Mouse (Mus musculus): ENCODE measurements around the gene Tmem205. TPM values are rescaled to one million over a fixed set of nuclear protein-coding genes. Genes with fewer than 3 reads are reported as not detected.

Tmem205 gene
- polyA plus RNA-seq, 1 experiment from 2014 or later = 52.6 TPM

DNA sequence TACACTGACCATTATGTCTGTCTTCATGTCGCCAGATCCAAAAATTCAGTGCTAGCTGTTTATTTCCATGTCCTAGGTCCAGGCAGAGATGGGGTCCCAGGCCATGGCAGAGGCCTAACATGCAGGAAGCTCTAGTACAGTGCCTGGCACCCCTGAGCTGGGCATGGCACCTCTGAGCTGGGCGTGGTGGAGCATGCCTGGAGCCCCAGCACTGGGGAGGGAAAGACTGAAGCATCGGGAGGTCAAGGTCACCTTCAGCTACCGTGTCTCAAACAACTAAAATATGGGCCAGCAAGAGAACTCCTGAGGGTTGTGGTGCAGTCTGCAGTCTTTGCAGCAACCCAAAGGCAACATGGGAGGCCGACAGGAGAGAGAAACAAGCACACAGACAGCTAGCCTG, 31.0 kb upstream of the Tmem205 start:
- peaks cover 43% of the 10 kb centered on the region for H3K4me1 ChIP-seq
- 76% methylated on average over 5 of the region's 5 CpGs for WGBS
- no peak for ATAC-seq (ENCODE audit: borderline replicate concordance, extremely low read depth, low FRiP score, low TSS enrichment)
- H3K9ac ChIP-seq = no peak overlapping the region
- H3K27me3 ChIP-seq = peaks cover 35% of the 10 kb centered on the region
- H3K4me2 ChIP-seq = no peak overlapping the region
- no peaks in the 10 kb centered on the region for H3K9me3 ChIP-seq
- no peak overlapping the region for H3K4me3 ChIP-seq
- no peaks in the 10 kb centered on the region for H3K36me3 ChIP-seq
- no peak overlapping the region for H3K27ac ChIP-seq

DNA sequence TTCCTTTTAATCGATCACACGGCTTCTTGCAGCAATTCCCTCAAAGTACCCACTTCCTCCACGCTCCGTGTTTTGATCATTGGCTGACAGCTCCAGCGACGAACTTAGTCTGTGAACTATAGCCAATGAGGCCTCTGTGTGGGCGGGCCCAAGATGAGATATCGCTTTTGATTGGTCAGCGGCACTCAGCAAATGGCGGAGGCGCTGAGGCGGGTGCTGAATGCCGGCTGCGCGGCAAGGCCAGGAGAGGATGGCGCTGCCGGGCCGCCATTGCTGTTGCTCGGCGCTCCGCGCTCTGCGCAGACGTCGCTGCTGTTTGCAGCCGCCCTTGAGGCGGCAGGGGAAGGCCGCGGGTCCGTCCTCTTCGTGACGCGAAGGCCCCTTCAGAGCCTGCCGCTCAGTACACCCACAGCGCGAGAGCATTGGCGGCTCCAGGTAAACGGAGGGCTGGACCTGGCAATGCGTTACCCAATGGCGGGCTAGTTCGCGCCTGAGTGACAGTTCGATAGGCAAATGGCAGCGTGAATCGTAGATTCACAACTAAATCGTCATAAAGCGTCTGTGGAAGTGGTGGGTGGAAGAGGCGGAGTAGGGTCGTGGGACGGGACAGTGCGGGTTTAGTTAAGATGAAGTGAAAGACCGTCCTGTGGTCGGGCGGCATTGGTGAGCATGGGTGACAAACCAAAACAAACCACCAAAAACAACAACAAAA, 28.4 kb upstream of the Tmem205 start, which contains the start of gene Swsap1:
TSS of gene Swsap1 (plus strand) at position 186 of the 712 bp plus-strand sequence.
- Histone ChIP-seq H3K4me2 (peak within 1 kb of the TSS; percentile 76), H3K36me3 (no peaks in the 10 kb centered on the region), H3K27me3 (peaks cover 9% of the 10 kb centered on the region), H3K27ac (peak within 1 kb of the TSS; percentile 95), H3K9me3 (no peaks in the 10 kb centered on the region), H3K9ac (peak within 1 kb of the TSS; percentile 78), H3K4me1 (peaks cover 17% of the 10 kb centered on the region), H3K4me3 (peak within 1 kb of the TSS; percentile 73)
- peak; percentile 98 for ATAC-seq (ENCODE audit: borderline replicate concordance, extremely low read depth, low FRiP score, low TSS enrichment)
- 2% methylated on average over 53 of the region's 54 CpGs for WGBS

DNA sequence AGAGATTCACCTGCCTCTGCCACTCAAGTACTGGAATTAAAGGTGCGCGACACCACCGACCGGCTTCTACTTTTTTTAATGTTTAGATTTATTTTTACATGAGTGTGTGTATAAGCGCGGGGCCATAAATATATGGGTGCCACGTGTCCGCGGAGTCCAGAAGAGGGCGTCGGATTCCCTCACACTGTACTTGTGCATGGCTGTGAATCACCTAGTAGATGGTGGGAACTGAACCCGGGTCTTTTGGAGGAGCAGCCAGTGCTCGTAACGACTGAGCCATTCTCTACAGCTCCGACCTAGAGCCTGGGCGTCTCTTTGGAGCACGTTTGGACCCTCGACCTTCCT, 27.8 kb upstream of the Tmem205 start:
- WGBS = 1% methylated on average over 18 of the region's 18 CpGs
- Histone ChIP-seq H3K4me3 (peak overlapping the region; percentile 73), H3K4me1 (peaks cover 12% of the 10 kb centered on the region), H3K9ac (peak overlapping the region; percentile 78), H3K27ac (peak overlapping the region; percentile 95; the same call in 1 of the 2 replicates), H3K36me3 (no peaks in the 10 kb centered on the region), H3K27me3 (peaks cover 4% of the 10 kb centered on the region; the same call in 1 of the 2 replicates), H3K4me2 (peak overlapping the region; percentile 76), H3K9me3 (no peaks in the 10 kb centered on the region)
- peak; percentile 62 for ATAC-seq (ENCODE audit: borderline replicate concordance, extremely low read depth, low FRiP score, low TSS enrichment)

DNA sequence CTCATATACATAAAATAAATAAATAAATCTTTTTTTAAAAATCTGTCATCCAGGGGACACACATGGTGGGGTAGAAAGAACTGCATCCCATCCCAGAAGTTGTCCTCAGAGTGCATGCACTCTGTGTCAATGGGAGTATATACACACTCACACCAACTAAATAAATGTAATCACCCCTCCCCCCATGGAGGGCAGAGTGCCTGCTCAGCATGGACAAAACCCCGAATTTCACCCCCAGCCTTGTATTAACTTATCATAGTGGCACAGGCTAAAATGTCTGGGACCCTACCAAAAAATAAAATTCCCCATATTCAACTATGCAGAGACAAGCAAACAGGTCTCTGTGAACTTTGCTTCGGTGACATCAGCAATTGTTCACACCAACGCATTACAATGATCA, 27.3 kb upstream of the Tmem205 start:
- Histone ChIP-seq H3K36me3 (no peaks in the 10 kb centered on the region), H3K4me3 (peak overlapping the region; percentile 73; the same call in 1 of the 2 replicates), H3K9ac (no peak overlapping the region), H3K27ac (no peak overlapping the region), H3K27me3 (no peaks in the 10 kb centered on the region), H3K9me3 (no peaks in the 10 kb centered on the region), H3K4me1 (peaks cover 11% of the 10 kb centered on the region), H3K4me2 (peak overlapping the region; percentile 76)
- WGBS = 76% methylated on average over 3 of the region's 3 CpGs
- no peak for ATAC-seq (ENCODE audit: borderline replicate concordance, extremely low read depth, low FRiP score, low TSS enrichment)

DNA sequence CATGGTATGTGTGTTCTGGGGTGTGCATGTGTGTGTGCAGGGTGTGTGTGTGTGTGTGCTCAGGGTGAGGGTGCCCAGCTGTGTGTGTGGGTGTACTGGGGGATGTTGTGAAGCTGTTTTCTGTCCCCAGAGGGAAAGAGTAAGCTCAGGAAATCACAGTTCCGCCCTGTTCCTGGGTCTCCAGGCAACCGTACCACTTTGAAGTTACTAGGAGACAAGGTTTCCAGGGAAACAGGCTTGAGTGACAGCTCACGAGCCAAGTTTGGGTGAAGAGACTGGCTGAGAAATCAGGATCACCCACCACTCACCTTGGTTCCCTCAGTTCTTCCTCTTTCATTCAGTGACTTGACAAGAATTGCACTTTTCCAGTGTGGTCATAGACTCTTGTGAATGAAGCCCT, 26.2 kb upstream of the Tmem205 start:
- WGBS = 2% methylated on average over 3 of the region's 3 CpGs
- no peak overlapping the region for H3K9ac ChIP-seq

DNA sequence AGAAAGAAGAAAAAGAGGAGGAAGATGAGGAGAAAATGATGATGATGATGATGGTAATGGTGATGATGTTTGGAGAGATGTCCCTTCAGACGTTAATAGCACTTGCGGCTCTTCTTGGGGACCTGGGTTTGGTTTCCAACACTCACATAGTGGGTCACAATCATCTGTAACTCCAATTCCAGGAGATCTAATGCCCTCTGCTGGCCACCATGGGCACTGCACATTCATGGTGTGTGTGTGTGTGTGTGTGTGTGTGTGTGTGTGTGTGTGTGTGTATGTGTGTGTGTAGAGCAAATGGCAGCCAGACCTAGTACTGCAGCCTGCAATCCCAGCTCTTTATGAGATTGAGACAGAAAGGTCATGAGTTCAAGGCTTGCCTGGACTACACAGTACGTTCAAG, 24.6 kb upstream of the Tmem205 start:
- Histone ChIP-seq H3K27me3 (peaks cover 13% of the 10 kb centered on the region; the same call in 1 of the 2 replicates), H3K36me3 (no peaks in the 10 kb centered on the region), H3K4me1 (peaks cover 14% of the 10 kb centered on the region; the same call in 1 of the 2 replicates), H3K4me3 (no peak overlapping the region), H3K9ac (no peak overlapping the region), H3K9me3 (no peaks in the 10 kb centered on the region), H3K4me2 (no peak overlapping the region), H3K27ac (no peak overlapping the region)
- no peak for ATAC-seq (ENCODE audit: borderline replicate concordance, extremely low read depth, low FRiP score, low TSS enrichment)
- 79% methylated on average over 3 of the region's 3 CpGs for WGBS

More for the DNA sequence above, 26.2 kb upstream of the Tmem205 start:
- H3K27ac ChIP-seq = no peak overlapping the region
- no peak overlapping the region for H3K4me2 ChIP-seq
- H3K4me1 ChIP-seq = peaks cover 11% of the 10 kb centered on the region; the same call in 1 of the 2 replicates
- no peak for ATAC-seq (ENCODE audit: borderline replicate concordance, extremely low read depth, low FRiP score, low TSS enrichment)
- peaks cover 1% of the 10 kb centered on the region; the same call in 1 of the 2 replicates for H3K27me3 ChIP-seq
- H3K4me3 ChIP-seq = no peak overlapping the region
- no peaks in the 10 kb centered on the region for H3K9me3 ChIP-seq
- H3K36me3 ChIP-seq = no peaks in the 10 kb centered on the region

DNA sequence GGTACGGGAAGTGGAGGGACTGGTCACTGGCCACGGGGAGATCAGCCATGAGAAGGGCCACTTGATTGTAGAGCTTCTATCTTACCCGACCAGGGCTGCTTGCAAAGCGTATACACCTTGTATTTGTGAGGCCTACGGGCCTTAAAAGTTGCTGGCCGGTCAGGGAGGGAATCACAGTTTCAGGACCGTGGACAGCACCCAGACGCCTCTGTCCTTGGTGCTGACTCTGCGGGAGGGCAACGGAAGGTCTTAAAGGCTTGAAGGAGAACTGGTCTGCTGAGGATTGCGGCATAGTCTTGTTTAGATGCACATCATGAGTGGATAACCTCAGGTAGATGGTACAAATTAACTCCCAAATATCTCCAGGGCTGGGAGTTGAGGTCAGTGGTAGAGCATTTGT, 23.0 kb upstream of the Tmem205 start:
- no peak overlapping the region for H3K4me2 ChIP-seq
- 0 out of 2 replicates have a peak, but pooled peaks cover 7% of the 10 kb centered on the region for H3K4me1 ChIP-seq
- H3K27ac ChIP-seq = no peak overlapping the region
- H3K4me3 ChIP-seq = no peak overlapping the region
- H3K27me3 ChIP-seq = peaks cover 13% of the 10 kb centered on the region; the same call in 1 of the 2 replicates
- ATAC-seq (ENCODE audit: borderline replicate concordance, extremely low read depth, low FRiP score, low TSS enrichment) = no peak
- WGBS = 16% methylated on average over 11 of the region's 11 CpGs
- no peak overlapping the region for H3K9ac ChIP-seq
- no peaks in the 10 kb centered on the region for H3K36me3 ChIP-seq
- no peaks in the 10 kb centered on the region for H3K9me3 ChIP-seq

DNA sequence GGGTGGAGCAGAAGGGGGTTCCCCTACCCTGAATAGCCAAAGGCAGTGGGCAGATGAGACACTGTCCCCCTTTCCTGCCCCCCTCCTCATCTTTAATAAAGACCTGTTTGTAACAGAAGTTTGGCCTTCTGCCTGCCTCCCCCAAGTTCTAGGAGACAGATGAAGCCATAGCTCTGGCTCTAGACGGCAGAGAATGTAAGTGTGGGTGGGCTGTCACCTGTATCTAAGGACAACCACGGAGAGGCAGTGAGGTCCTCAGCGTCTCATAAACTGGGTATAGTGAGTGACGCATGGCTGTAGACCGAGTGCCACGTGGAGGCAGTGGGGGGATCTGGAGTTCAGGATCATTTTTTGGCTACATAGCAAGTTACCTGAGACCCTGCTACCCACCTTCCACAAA, 21.4 kb upstream of the Tmem205 start:
- Histone ChIP-seq H3K9ac (no peak overlapping the region), H3K4me2 (no peak overlapping the region), H3K4me3 (no peak overlapping the region), H3K4me1 (0 out of 2 replicates have a peak, but pooled peaks cover 7% of the 10 kb centered on the region), H3K9me3 (no peaks in the 10 kb centered on the region), H3K27ac (no peak overlapping the region), H3K36me3 (no peaks in the 10 kb centered on the region), H3K27me3 (peaks cover 15% of the 10 kb centered on the region; the same call in 1 of the 2 replicates)
- 62% methylated on average over 6 of the region's 6 CpGs for WGBS
- ATAC-seq (ENCODE audit: borderline replicate concordance, extremely low read depth, low FRiP score, low TSS enrichment) = no peak

DNA sequence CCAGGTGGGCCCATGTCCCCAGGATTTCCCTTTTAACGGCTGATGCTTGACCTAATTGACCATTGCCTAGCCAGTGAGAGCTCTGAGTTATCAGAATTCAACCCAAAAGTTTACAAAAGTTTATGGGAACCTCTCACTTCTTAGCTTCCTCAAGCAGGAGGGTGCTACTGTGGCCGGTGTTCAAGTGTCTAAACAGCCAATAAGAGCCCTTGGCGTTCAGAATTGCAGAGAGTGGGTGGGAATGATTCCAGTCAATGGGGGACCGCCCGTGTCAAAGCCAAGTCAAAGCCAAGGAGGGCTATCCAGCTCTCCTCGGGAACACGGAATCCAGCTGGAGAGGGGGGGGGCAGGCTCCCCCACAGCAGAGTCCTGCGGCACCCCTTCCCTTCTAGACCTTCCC, 20.8 kb upstream of the Tmem205 start:
- Histone ChIP-seq H3K4me2 (no peak overlapping the region), H3K9me3 (no peaks in the 10 kb centered on the region), H3K4me3 (no peak overlapping the region), H3K27me3 (peaks cover 15% of the 10 kb centered on the region; the same call in 1 of the 2 replicates), H3K9ac (no peak overlapping the region), H3K4me1 (0 out of 2 replicates have a peak, but pooled peaks cover 7% of the 10 kb centered on the region), H3K27ac (no peak overlapping the region), H3K36me3 (no peaks in the 10 kb centered on the region)
- whole genome bisulfite sequencing = 38% methylated on average over 8 of the region's 8 CpGs
- ATAC-seq (ENCODE audit: borderline replicate concordance, extremely low read depth, low FRiP score, low TSS enrichment) = no peak

DNA sequence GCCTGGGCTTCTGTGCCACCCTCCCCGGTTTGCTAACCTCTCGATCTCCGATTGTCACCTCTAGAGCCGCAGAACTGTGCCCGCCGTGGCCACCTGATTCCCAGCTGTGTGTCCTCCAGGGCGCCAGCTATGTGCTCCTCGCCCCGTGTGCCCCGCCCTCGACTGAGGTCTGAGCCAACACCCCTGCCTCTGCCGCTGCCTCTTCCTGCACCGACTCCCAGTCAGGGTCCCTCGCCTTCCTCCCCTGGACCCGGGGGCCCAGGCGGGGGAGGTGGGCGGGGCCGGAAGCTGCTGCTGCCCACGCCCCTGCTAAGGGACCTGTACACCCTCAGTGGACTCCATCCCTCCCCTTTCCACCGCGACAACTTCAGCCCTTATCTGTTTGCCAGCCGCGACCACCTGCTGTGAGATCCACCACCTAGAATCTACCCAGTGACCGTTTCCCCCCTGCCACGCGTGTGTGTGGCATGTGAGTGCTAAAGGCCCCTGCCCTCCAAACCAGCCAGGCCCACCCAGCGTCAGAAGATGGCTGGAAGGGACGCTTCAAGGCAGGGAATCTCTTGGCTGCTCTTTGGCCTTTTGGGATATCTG, 20.3 kb upstream of the Tmem205 start:
- no peaks in the 10 kb centered on the region for H3K36me3 ChIP-seq
- H3K9ac ChIP-seq = no peak overlapping the region
- no peak overlapping the region; the same call in 1 of the 2 replicates for H3K4me2 ChIP-seq
- H3K4me3 ChIP-seq = no peak overlapping the region
- 0 out of 2 replicates have a peak, but pooled peaks cover 7% of the 10 kb centered on the region for H3K4me1 ChIP-seq
- H3K27ac ChIP-seq = no peak overlapping the region
- H3K27me3 ChIP-seq = peaks cover 15% of the 10 kb centered on the region; the same call in 1 of the 2 replicates
- 9% methylated on average over 28 of the region's 28 CpGs for WGBS
- no peaks in the 10 kb centered on the region for H3K9me3 ChIP-seq
- ATAC-seq (ENCODE audit: borderline replicate concordance, extremely low read depth, low FRiP score, low TSS enrichment) = no peak

DNA sequence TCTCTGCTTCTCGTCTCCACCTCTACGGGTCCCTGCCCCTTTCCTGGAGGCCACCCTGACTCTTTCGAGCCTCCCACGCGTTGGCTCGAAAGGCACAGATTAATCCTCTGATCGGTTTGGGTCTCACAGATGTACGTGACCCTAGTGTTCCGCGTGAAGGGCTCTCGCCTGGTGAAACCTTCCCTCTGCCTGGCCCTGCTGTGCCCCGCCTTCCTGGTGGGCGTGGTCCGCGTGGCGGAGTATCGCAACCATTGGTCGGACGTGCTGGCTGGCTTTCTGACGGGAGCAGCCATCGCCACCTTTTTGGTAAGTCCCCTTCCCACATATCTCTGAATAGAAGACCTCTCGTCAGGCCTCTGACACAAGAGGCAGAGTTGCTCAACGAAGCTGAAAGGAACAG, 16.9 kb upstream of the Tmem205 start:
- Histone ChIP-seq H3K9me3 (no peaks in the 10 kb centered on the region), H3K9ac (no peak overlapping the region), H3K27me3 (peaks cover 15% of the 10 kb centered on the region; the same call in 1 of the 2 replicates), H3K4me2 (0 out of 2 replicates have a peak overlapping the region, but pooled peaks have one; percentile 8), H3K36me3 (no peaks in the 10 kb centered on the region), H3K27ac (no peak overlapping the region), H3K4me1 (0 out of 2 replicates have a peak, but pooled peaks cover 7% of the 10 kb centered on the region), H3K4me3 (no peak overlapping the region)
- WGBS = 12% methylated on average over 23 of the region's 23 CpGs
- no peak for ATAC-seq (ENCODE audit: borderline replicate concordance, extremely low read depth, low FRiP score, low TSS enrichment)

DNA sequence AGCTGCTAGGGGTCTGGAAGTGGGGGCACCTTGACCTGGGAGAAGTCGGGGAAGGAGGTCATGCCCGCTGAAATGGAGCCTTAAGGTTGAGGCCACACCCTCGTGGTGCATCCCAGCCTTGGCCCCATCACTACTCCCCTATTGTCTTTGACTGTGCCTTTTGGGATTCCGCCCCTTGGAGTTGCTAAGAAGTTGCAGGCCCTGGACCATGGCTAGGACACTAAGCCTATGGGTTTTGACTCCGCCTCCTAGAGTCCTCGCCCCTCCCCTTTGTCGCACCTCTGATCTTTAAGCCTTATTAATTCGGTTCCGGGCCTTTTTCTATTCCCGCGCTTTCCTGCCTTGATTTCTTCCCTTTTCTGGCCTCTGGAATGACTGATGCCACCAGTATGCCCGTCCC, 16.3 kb upstream of the Tmem205 start:
- Histone ChIP-seq H3K36me3 (no peaks in the 10 kb centered on the region), H3K4me3 (no peak overlapping the region), H3K27ac (no peak overlapping the region), H3K9ac (no peak overlapping the region), H3K4me1 (0 out of 2 replicates have a peak, but pooled peaks cover 7% of the 10 kb centered on the region), H3K27me3 (peaks cover 15% of the 10 kb centered on the region; the same call in 1 of the 2 replicates), H3K9me3 (no peaks in the 10 kb centered on the region), H3K4me2 (no peak overlapping the region)
- ATAC-seq (ENCODE audit: borderline replicate concordance, extremely low read depth, low FRiP score, low TSS enrichment) = no peak
- WGBS = 42% methylated on average over 12 of the region's 12 CpGs

All from lung, embryonic 15.5 days (tissue).